Mouse (Mus musculus): Measurements from ENCODE around the gene Porcn. TPM values are rescaled to one million over a fixed set of nuclear protein-coding genes. Genes with fewer than 3 reads are reported as not detected.

Porcn gene
- polyA plus RNA-seq, 1 experiment from 2014 or later, result 51.8 TPM

DNA sequence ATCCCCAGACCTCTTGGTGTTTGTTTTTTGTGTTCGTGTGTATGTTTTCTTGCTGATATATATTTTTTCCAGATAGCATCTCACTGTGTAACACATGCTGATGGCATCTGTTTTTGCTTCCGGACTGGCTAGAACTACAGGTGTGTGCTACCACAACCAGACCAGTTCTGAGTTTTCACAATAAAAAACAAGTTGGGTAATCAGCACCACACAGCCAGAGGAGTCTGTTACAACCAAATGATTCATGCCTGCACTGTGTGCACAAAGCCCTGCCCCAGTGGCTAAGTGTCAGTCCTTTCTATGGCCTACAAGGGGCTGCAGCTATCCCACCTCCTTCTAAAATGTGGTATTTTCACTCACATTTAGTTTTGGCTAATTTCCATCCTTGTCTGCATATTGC lies 30.4 kb upstream of the Porcn start:
- no peak overlapping the region for H3K9ac ChIP-seq (replicated peaks; ENCODE audit: low read depth, low read length)
- no peak for ATAC-seq

DNA sequence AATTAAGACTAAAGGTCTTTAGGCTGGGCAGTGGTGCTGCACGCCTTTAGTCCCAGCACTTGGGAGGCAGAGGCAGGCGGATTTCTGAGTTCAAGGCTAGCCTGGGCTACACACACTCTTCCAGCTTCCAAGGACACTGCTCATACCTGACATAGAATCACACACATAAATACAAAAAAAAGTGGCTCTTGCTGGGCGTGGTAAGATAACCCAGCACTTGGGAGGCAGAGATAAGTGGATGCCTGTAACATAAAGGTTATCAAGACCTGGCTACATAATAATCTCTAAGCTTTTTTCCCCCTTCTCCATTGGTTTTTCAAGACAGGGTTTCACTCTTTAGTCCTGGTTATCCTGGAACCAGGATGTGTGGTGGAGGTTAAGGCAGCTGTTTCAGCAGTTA lies 27.3 kb upstream of the Porcn start:
- no peak overlapping the region for H3K4me2 ChIP-seq (ENCODE audit: low read length)
- H3K27ac ChIP-seq (ENCODE audit: low read length), result no peak overlapping the region
- no peak for ATAC-seq
- H3K4me1 ChIP-seq (replicated peaks; ENCODE audit: control insufficient read depth, insufficient read depth, low read length), result no peaks in the 10 kb centered on the region
- no peaks in the 10 kb centered on the region; the same call in 1 of the 2 replicates for H3K9me3 ChIP-seq (ENCODE audit: control insufficient read depth, low read length)
- no peak overlapping the region for H3K9ac ChIP-seq (replicated peaks; ENCODE audit: low read depth, low read length)
- H3K4me3 ChIP-seq (replicated peaks; ENCODE audit: low read length), result no peak overlapping the region
- no peaks in the 10 kb centered on the region for H3K36me3 ChIP-seq (ENCODE audit: control insufficient read depth, insufficient read depth)
- WGBS, result 75% methylated on average over 3 of the region's 3 CpGs
- no peaks in the 10 kb centered on the region for H3K27me3 ChIP-seq (replicated peaks; ENCODE audit: control insufficient read depth, insufficient read depth, low read length)

More for the DNA sequence above, 30.4 kb upstream of the Porcn start:
- no peaks in the 10 kb centered on the region for H3K9me3 ChIP-seq (ENCODE audit: control insufficient read depth, low read length)
- no peak overlapping the region for H3K4me3 ChIP-seq (replicated peaks; ENCODE audit: low read length)
- no peak overlapping the region for H3K27ac ChIP-seq (ENCODE audit: low read length)
- no peaks in the 10 kb centered on the region for H3K27me3 ChIP-seq (replicated peaks; ENCODE audit: control insufficient read depth, insufficient read depth, low read length)
- no peak overlapping the region for H3K4me2 ChIP-seq (ENCODE audit: low read length)
- no peaks in the 10 kb centered on the region for H3K36me3 ChIP-seq (ENCODE audit: control insufficient read depth, insufficient read depth)
- 84% methylated on average over 2 of the region's 2 CpGs for WGBS
- H3K4me1 ChIP-seq (replicated peaks; ENCODE audit: control insufficient read depth, insufficient read depth, low read length), result no peaks in the 10 kb centered on the region

DNA sequence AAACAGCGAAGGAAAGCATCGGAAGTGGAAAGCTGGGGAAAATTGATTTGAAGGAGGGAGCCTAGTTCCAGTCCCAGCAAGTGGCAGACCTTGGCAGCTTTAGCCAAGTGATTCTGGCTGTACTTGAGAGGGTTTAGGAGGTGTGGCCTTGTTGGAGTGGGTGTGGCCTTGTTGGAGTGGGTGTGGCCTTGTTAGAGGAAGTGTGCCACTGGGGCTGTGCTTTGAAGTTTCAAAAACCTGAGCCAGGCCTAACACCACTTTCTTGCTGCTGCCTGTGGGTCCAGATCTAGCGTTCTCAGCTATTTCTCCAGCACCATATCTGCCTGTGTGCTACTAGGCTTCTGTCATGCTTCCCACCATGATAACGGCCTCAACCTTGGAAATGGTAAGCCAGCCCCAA lies 23.9 kb upstream of the Porcn start:
- ATAC-seq, result no peak
- WGBS, result 73% methylated on average over 4 of the region's 4 CpGs
- H3K36me3 ChIP-seq (ENCODE audit: control insufficient read depth, insufficient read depth), result no peaks in the 10 kb centered on the region
- no peak overlapping the region for H3K4me2 ChIP-seq (ENCODE audit: low read length)
- no peak overlapping the region for H3K27ac ChIP-seq (ENCODE audit: low read length)
- no peaks in the 10 kb centered on the region for H3K4me1 ChIP-seq (replicated peaks; ENCODE audit: control insufficient read depth, insufficient read depth, low read length)
- H3K9ac ChIP-seq (replicated peaks; ENCODE audit: low read depth, low read length), result no peak overlapping the region
- H3K27me3 ChIP-seq (replicated peaks; ENCODE audit: control insufficient read depth, insufficient read depth, low read length), result no peaks in the 10 kb centered on the region
- no peak overlapping the region for H3K4me3 ChIP-seq (replicated peaks; ENCODE audit: low read length)
- H3K9me3 ChIP-seq (ENCODE audit: control insufficient read depth, low read length), result no peaks in the 10 kb centered on the region; the same call in 1 of the 2 replicates

DNA sequence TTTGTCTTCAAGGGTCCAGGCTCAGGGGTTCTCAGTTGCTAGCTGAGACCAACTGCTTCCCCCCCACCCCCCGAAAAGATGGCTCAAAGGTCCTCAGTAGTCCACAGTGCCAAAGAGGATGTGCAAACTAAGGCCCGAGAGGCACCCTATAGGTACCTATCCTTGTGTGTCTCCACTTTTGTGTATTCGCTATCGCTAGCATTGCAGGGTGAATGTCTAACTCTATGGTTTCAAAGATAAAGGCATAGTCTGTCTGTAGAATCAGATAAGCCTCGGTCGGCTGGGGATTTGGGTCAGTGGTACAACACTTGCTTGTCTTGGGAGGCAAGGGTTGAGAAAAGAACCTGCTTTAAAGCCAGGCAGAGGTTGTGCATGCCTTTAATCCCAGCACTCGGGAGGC lies 17.1 kb upstream of the Porcn start:
- Histone ChIP-seq H3K4me1 (replicated peaks; ENCODE audit: control insufficient read depth, insufficient read depth, low read length) (no peaks in the 10 kb centered on the region), H3K4me3 (replicated peaks; ENCODE audit: low read length) (no peak overlapping the region), H3K9me3 (ENCODE audit: control insufficient read depth, low read length) (no peaks in the 10 kb centered on the region), H3K36me3 (ENCODE audit: control insufficient read depth, insufficient read depth) (no peaks in the 10 kb centered on the region), H3K27me3 (replicated peaks; ENCODE audit: control insufficient read depth, insufficient read depth, low read length) (no peaks in the 10 kb centered on the region), H3K4me2 (ENCODE audit: low read length) (no peak overlapping the region), H3K9ac (replicated peaks; ENCODE audit: low read depth, low read length) (no peak overlapping the region), H3K27ac (ENCODE audit: low read length) (no peak overlapping the region)
- 90% methylated on average over 7 of the region's 7 CpGs for WGBS
- ATAC-seq, result no peak

DNA sequence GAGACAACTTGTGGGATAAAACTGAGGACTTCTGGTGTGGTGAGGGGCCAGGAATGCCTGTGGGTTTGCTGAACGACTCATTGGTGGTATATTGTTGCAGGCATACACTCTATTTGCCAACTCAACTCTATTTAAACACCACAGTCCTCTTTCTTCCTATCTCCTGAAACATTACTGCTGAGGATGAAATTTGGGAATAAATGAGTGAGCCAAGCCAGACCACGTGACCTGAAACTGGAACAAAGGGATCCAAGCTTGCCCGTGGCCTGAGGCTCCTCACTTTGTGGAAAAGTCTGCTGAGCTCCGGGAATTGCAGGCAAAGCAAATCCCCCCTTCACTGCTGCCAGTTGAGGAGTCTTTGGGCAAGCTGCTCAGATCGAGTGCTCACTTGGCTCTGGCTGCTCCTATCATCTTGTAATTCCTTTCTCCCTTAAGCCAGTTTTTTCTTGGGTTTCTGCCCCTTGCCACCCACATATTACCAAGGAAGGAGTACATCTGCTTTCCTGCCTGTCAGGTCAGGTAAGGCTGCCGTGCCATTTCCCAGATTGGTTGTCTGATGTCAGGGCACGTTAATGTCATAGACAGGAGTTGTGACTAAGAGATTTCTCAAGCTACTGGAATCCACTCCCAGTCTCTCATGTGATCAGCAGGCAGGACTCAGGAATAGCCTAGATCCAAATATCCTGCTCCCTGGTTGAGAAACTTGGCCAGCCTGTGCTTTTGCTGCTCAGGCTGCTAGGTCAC lies 16.5 kb upstream of the Porcn start:
- no peak for ATAC-seq
- no peak overlapping the region for H3K27ac ChIP-seq (ENCODE audit: low read length)
- H3K4me2 ChIP-seq (ENCODE audit: low read length), result no peak overlapping the region
- no peaks in the 10 kb centered on the region for H3K27me3 ChIP-seq (replicated peaks; ENCODE audit: control insufficient read depth, insufficient read depth, low read length)
- H3K4me1 ChIP-seq (replicated peaks; ENCODE audit: control insufficient read depth, insufficient read depth, low read length), result no peaks in the 10 kb centered on the region
- 59% methylated on average over 7 of the region's 7 CpGs for WGBS
- H3K4me3 ChIP-seq (replicated peaks; ENCODE audit: low read length), result no peak overlapping the region
- no peaks in the 10 kb centered on the region for H3K9me3 ChIP-seq (ENCODE audit: control insufficient read depth, low read length)
- no peaks in the 10 kb centered on the region for H3K36me3 ChIP-seq (ENCODE audit: control insufficient read depth, insufficient read depth)
- H3K9ac ChIP-seq (replicated peaks; ENCODE audit: low read depth, low read length), result no peak overlapping the region

DNA sequence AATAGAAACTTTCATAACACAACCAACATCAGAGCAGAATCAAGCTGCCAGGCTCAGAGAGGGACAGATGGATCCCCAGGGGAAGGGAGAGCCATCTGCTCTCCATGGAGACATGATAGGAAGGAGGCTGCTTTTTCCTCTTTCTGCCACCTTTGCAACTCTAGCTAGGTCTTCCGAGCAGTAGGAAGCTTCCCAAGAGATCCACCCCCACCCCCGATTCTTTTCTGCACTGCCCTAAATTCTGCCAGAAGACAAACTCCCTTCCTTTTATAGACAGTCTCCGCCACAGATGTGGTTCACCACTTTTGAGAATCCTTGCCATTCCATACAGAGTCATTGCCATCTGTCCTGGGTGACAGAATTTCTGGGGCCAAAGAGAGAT lies 16.0 kb upstream of the Porcn start:
- no peak overlapping the region for H3K27ac ChIP-seq (ENCODE audit: low read length)

GRCm38 (mm10) chrX:8219651-8220050 lies 13.3 kb upstream of the Porcn start:
- ATAC-seq, result no peak
- 31% methylated on average over 8 of the region's 8 CpGs for WGBS
- Histone ChIP-seq H3K27ac (ENCODE audit: low read length) (no peak overlapping the region), H3K4me1 (replicated peaks; ENCODE audit: control insufficient read depth, insufficient read depth, low read length) (no peaks in the 10 kb centered on the region), H3K9me3 (ENCODE audit: control insufficient read depth, low read length) (no peaks in the 10 kb centered on the region), H3K9ac (replicated peaks; ENCODE audit: low read depth, low read length) (no peak overlapping the region), H3K36me3 (ENCODE audit: control insufficient read depth, insufficient read depth) (no peaks in the 10 kb centered on the region), H3K27me3 (replicated peaks; ENCODE audit: control insufficient read depth, insufficient read depth, low read length) (no peaks in the 10 kb centered on the region), H3K4me3 (replicated peaks; ENCODE audit: low read length) (no peak overlapping the region), H3K4me2 (ENCODE audit: low read length) (no peak overlapping the region)

More for the DNA sequence above, 16.0 kb upstream of the Porcn start:
- 64% methylated on average over 3 of the region's 3 CpGs for WGBS
- H3K4me1 ChIP-seq (replicated peaks; ENCODE audit: control insufficient read depth, insufficient read depth, low read length), result no peaks in the 10 kb centered on the region
- H3K9ac ChIP-seq (replicated peaks; ENCODE audit: low read depth, low read length), result no peak overlapping the region
- no peaks in the 10 kb centered on the region for H3K27me3 ChIP-seq (replicated peaks; ENCODE audit: control insufficient read depth, insufficient read depth, low read length)
- no peak overlapping the region for H3K4me3 ChIP-seq (replicated peaks; ENCODE audit: low read length)
- no peaks in the 10 kb centered on the region for H3K9me3 ChIP-seq (ENCODE audit: control insufficient read depth, low read length)
- H3K36me3 ChIP-seq (ENCODE audit: control insufficient read depth, insufficient read depth), result no peaks in the 10 kb centered on the region
- 0 out of 2 replicates have a peak, but pooled peaks have one; percentile 31 for ATAC-seq
- no peak overlapping the region for H3K4me2 ChIP-seq (ENCODE audit: low read length)

DNA sequence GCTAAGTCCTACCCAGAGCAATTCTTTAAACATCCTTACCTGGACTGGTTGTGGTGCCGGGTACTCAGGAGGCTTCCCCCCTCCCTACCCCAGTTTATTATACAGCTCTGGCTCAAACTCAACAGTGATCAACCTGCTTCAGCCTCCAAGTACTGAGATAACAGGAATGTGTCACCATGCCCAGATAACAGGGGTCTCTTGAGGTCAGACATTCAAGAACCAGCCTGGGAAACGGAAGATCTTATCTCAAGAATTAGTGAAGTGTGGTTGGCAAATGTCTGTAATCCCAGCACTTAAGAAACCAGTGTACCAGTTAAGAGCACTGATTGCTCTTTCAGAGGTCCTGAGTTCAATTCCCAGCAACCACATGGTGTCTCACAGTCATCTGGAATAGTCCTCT lies 11.8 kb upstream of the Porcn start:
- H3K4me2 ChIP-seq (ENCODE audit: low read length), result no peak overlapping the region
- H3K9me3 ChIP-seq (ENCODE audit: control insufficient read depth, low read length), result no peaks in the 10 kb centered on the region
- 59% methylated on average over 2 of the region's 2 CpGs for WGBS
- H3K36me3 ChIP-seq (ENCODE audit: control insufficient read depth, insufficient read depth), result no peaks in the 10 kb centered on the region
- no peak for ATAC-seq
- no peaks in the 10 kb centered on the region for H3K4me1 ChIP-seq (replicated peaks; ENCODE audit: control insufficient read depth, insufficient read depth, low read length)
- H3K27ac ChIP-seq (ENCODE audit: low read length), result no peak overlapping the region
- H3K9ac ChIP-seq (replicated peaks; ENCODE audit: low read depth, low read length), result no peak overlapping the region
- H3K27me3 ChIP-seq (replicated peaks; ENCODE audit: control insufficient read depth, insufficient read depth, low read length), result no peaks in the 10 kb centered on the region
- no peak overlapping the region for H3K4me3 ChIP-seq (replicated peaks; ENCODE audit: low read length)

- no peak overlapping the region for H3K27ac ChIP-seq (ENCODE audit: low read length)
- no peaks in the 10 kb centered on the region for H3K27me3 ChIP-seq (replicated peaks; ENCODE audit: control insufficient read depth, insufficient read depth, low read length)
- no peak overlapping the region for H3K4me2 ChIP-seq (ENCODE audit: low read length)
- no peaks in the 10 kb centered on the region for H3K36me3 ChIP-seq (ENCODE audit: control insufficient read depth, insufficient read depth)
- H3K4me1 ChIP-seq (replicated peaks; ENCODE audit: control insufficient read depth, insufficient read depth, low read length), result no peaks in the 10 kb centered on the region
- 25% methylated on average over 6 of the region's 6 CpGs for WGBS
- no peak overlapping the region for H3K9ac ChIP-seq (replicated peaks; ENCODE audit: low read depth, low read length)
- no peak overlapping the region for H3K4me3 ChIP-seq (replicated peaks; ENCODE audit: low read length)
- no peak for ATAC-seq
- no peaks in the 10 kb centered on the region for H3K9me3 ChIP-seq (ENCODE audit: control insufficient read depth, low read length)
These were observed 11.1 kb upstream of the Porcn start for GRCm38 (mm10) chrX:8217383-8217782.

Data from forebrain, embryonic 16.5 days (tissue).